14 mouse cellular contexts compared by ENCODE assay signal in genomic region chr2:70564646-70565315, GRCm38 (mm10). TPM values are rescaled to one million over a fixed set of nuclear protein-coding genes. Genes with fewer than 3 reads are reported as not detected.
DNase-seq lines count a peak whose midpoint lies in the region; ATAC-seq lines count a peak whose summit lies in the region.
"Had no signal": no experiment of that assay in that cellular context is flagged by ENCODE, and none has a peak within 500 bp of the region (broad histone marks: within the 10 kb centered on the region; RNA-seq: fewer than 3 reads in every experiment).

No protein-coding gene starts in this region.

- no peaks in the 10 kb centered on the region for H3K36me3 ChIP-seq in forebrain, embryonic 11.5 days (ENCODE audit: control insufficient read depth, insufficient read depth, low read length)
- H3K36me3 ChIP-seq in hindbrain, embryonic 16.5 days (ENCODE audit: control insufficient read depth, insufficient read depth, low read length) = no peaks in the 10 kb centered on the region
- H3K36me3 ChIP-seq in neural tube, embryonic 11.5 days (ENCODE audit: control insufficient read depth, insufficient read depth, low read length) = no peaks in the 10 kb centered on the region
- H3K36me3 ChIP-seq: embryonic facial prominence, embryonic 13.5 days; heart, embryonic 15.5 days had no signal

- WGBS in forebrain, embryonic 11.5 days = 2% methylated on average over 15 of the region's 15 CpGs
- WGBS in hindbrain, embryonic 16.5 days = 2% methylated on average over 15 of the region's 15 CpGs
- 1% methylated on average over 15 of the region's 15 CpGs for WGBS in neural tube, embryonic 11.5 days

- peaks cover 46% of the 10 kb centered on the region for H3K4me1 ChIP-seq in forebrain, embryonic 11.5 days (replicated peaks; ENCODE audit: control insufficient read depth, insufficient read depth, low read length)
- peaks cover 9% of the 10 kb centered on the region for H3K4me1 ChIP-seq in hindbrain, embryonic 16.5 days (ENCODE audit: control insufficient read depth, insufficient read depth, low read depth, low read length)
- peaks cover 30% of the 10 kb centered on the region for H3K4me1 ChIP-seq in neural tube, embryonic 11.5 days (ENCODE audit: control insufficient read depth, insufficient read depth, low read length)

- H3K27me3 ChIP-seq in forebrain, embryonic 11.5 days (ENCODE audit: control insufficient read depth, insufficient read depth, low read length) = peaks cover 98% of the 10 kb centered on the region
- peaks cover 18% of the 10 kb centered on the region for H3K27me3 ChIP-seq in hindbrain, embryonic 16.5 days (replicated peaks; ENCODE audit: control insufficient read depth, insufficient read depth, low read length)
- H3K27me3 ChIP-seq in neural tube, embryonic 11.5 days (ENCODE audit: control insufficient read depth, insufficient read depth, low read length) = peaks cover 93% of the 10 kb centered on the region

- H3K9ac ChIP-seq in forebrain, embryonic 11.5 days (ENCODE audit: low read length) = peak overlapping the region; percentile 27; the same call in 1 of the 2 replicates
- peak overlapping the region; percentile 67; the same call in 1 of the 2 replicates for H3K9ac ChIP-seq in hindbrain, embryonic 16.5 days (ENCODE audit: low read depth, low read length)
- H3K9ac ChIP-seq in neural tube, embryonic 11.5 days (ENCODE audit: low read length) = peak overlapping the region; percentile 41
- H3K9ac ChIP-seq: embryonic facial prominence, embryonic 13.5 days; heart, embryonic 15.5 days had no signal

- DNase-seq in brain, adult 2 months (ENCODE audit: low read depth, low spot score) = peak; percentile 39
- DNase-seq in forebrain, embryonic 11.5 days (ENCODE audit: low spot score) = peak; percentile 69
- DNase-seq in neural tube, embryonic 11.5 days (ENCODE audit: low spot score) = peak; percentile 45
- no peak for DNase-seq in urinary bladder, postnatal 36 days (ENCODE audit: low spot score in 2 of 2)
- no peak for DNase-seq in layer of hippocampus, postnatal 25 days (ENCODE audit: extremely low spot score in 1 of 2, low spot score in 1 of 2)
- no peak for DNase-seq in right cerebral cortex, postnatal 4 days
- no peak for DNase-seq in frontal cortex, postnatal 25 days (ENCODE audit: low spot score in 2 of 2)
- DNase-seq: kidney, adult 18-20 months; lung, postnatal 14 days; right cerebral cortex, postnatal 14 days had no signal

- 0 out of 2 replicates have a peak, but pooled peaks have one; percentile 24 for ATAC-seq in forebrain, embryonic 11.5 days (replicated peaks; ENCODE audit: low FRiP score)
- no peak for ATAC-seq in hindbrain, embryonic 16.5 days
- no peak for ATAC-seq in neural tube, embryonic 11.5 days (ENCODE audit: insufficient read depth, low FRiP score, low TSS enrichment)

- H3K9me3 ChIP-seq in forebrain, embryonic 11.5 days (ENCODE audit: control insufficient read depth, low read length) = no peaks in the 10 kb centered on the region
- H3K9me3 ChIP-seq in hindbrain, embryonic 16.5 days (ENCODE audit: control insufficient read depth, low read length) = no peaks in the 10 kb centered on the region
- no peaks in the 10 kb centered on the region for H3K9me3 ChIP-seq in neural tube, embryonic 11.5 days (ENCODE audit: control insufficient read depth, low read length)
- H3K9me3 ChIP-seq: embryonic facial prominence, embryonic 13.5 days; heart, embryonic 15.5 days had no signal

- 0 out of 2 replicates have a peak overlapping the region, but pooled peaks have one; percentile 10 for H3K4me3 ChIP-seq in forebrain, embryonic 11.5 days (ENCODE audit: low read depth, low read length)
- peak overlapping the region; percentile 53 for H3K4me3 ChIP-seq in hindbrain, embryonic 16.5 days (ENCODE audit: low read length)
- peak overlapping the region; percentile 37; the same call in 1 of the 2 replicates for H3K4me3 ChIP-seq in neural tube, embryonic 11.5 days (ENCODE audit: low read depth, low read length)

- H3K27ac ChIP-seq in forebrain, embryonic 11.5 days (ENCODE audit: low read depth, low read length) = peak overlapping the region; percentile 18; the same call in 1 of the 2 replicates
- peak overlapping the region; percentile 88 for H3K27ac ChIP-seq in hindbrain, embryonic 16.5 days (ENCODE audit: low read depth, low read length)
- H3K27ac ChIP-seq in neural tube, embryonic 11.5 days (ENCODE audit: low read depth, low read length) = peak overlapping the region; percentile 71; the same call in 1 of the 2 replicates
- H3K27ac ChIP-seq: embryonic facial prominence, embryonic 13.5 days; heart, embryonic 15.5 days had no signal

- peak overlapping the region; percentile 49; the same call in 1 of the 2 replicates for H3K4me2 ChIP-seq in forebrain, embryonic 11.5 days (ENCODE audit: low read depth, low read length, severe bottlenecking)
- H3K4me2 ChIP-seq in hindbrain, embryonic 16.5 days (ENCODE audit: low read length) = peak overlapping the region; percentile 59
- peak overlapping the region; percentile 13; the same call in 1 of the 2 replicates for H3K4me2 ChIP-seq in neural tube, embryonic 11.5 days (ENCODE audit: low read depth)

RNA-seq across cellular contexts. Expression of gene Gad1, which starts 11.9 kb away (rescaled TPM):
- polyA plus RNA-seq in forebrain, embryonic 11.5 days (2014; fragmentation: Nextera tagmentation; extraction: Ambion mirVana) = 14.2 and 17.2 TPM in 2 replicates
- polyA plus RNA-seq in hindbrain, embryonic 16.5 days (2015; fragmentation: Nextera tagmentation; extraction: Ambion mirVana) = 125 and 131 TPM in 2 replicates
- polyA plus RNA-seq in neural tube, embryonic 11.5 days (2014; fragmentation: Nextera tagmentation; extraction: Ambion mirVana) = 9.4 TPM in 2 replicates
- 100 to 1,000 TPM; 313 to 336 TPM for total RNA-seq in layer of hippocampus, postnatal 25 days (2021)

RNA-seq across cellular contexts. Expression of gene Erich2, which starts 56.2 kb away (rescaled TPM):
- 0.79 and 0.80 TPM in 2 replicates for polyA plus RNA-seq in forebrain, embryonic 11.5 days (2014; fragmentation: Nextera tagmentation; extraction: Ambion mirVana)
- 3.1 and 4.0 TPM in 2 replicates for polyA plus RNA-seq in hindbrain, embryonic 16.5 days (2015; fragmentation: Nextera tagmentation; extraction: Ambion mirVana)
- 1.2 and 1.6 TPM in 2 replicates for polyA plus RNA-seq in neural tube, embryonic 11.5 days (2014; fragmentation: Nextera tagmentation; extraction: Ambion mirVana)
- total RNA-seq in layer of hippocampus, postnatal 25 days (2021) = 1 to 10 TPM in 1 of 2 experiments, under 1 TPM in 1; 0.68 to 1.1 TPM
- total RNA-seq: gastrocnemius, adult 8-10 months had no signal

Comparison
In these comparisons a context has a peak if more than half of its experiments do, and no peak if none do; other contexts are left out.
1. DNase-seq: peak in brain, adult 2 months (single experiment), forebrain, embryonic 11.5 days (single experiment) and neural tube, embryonic 11.5 days (single experiment); none in urinary bladder, postnatal 36 days (0 of 2), layer of hippocampus, postnatal 25 days (0 of 2), right cerebral cortex, postnatal 4 days (single experiment) and frontal cortex, postnatal 25 days (0 of 2).
2. H3K27ac ChIP-seq: peak in every context shown above with its lines; median percentile 88 in hindbrain, embryonic 16.5 days; 71 in neural tube, embryonic 11.5 days; 18 in forebrain, embryonic 11.5 days.
3. Peak in every context shown above with its lines, with median percentiles within 50 percentile points of each other: H3K4me2 ChIP-seq, H3K4me3 ChIP-seq and H3K9ac ChIP-seq.